Mouse (Mus musculus): ENCODE results near the gene Dhx58.

Dhx58 gene

DNA sequence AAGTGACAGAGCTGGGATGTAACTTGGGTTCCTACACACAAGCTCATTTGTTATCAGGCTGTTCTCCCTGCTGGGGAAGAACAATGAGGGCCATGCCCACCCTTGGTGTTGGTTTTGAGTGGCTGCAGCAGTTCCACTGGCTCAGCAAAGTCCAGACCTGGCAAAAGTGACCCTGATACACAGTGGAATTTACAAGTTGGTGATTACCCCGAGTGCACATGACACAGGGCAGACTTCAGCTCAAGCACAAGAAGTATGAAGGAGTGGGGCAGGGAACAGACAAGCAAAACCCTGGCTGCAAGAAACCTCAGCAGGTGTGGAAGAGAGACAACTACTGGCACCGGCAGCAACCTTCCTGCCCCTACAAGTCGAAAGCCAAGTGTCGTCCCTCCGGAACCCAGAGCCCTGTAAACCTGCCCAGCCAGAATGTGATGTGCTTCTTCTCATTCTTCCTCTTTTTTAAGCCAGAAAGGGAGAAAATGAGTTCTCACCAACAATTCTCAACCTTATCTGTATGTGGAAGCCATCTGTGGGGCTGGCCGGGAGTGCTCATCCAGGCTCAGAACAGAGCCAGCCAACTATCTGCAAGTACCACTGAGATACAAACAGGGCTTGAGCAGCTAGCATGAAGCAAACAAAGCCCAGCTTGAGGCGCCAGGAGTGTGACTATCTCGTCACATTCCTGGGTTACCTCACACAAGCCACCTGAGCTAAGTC, 17.9 kb upstream of the Dhx58 start:
- no peak for DNase-seq (ENCODE audit: extremely low spot score)

DNA sequence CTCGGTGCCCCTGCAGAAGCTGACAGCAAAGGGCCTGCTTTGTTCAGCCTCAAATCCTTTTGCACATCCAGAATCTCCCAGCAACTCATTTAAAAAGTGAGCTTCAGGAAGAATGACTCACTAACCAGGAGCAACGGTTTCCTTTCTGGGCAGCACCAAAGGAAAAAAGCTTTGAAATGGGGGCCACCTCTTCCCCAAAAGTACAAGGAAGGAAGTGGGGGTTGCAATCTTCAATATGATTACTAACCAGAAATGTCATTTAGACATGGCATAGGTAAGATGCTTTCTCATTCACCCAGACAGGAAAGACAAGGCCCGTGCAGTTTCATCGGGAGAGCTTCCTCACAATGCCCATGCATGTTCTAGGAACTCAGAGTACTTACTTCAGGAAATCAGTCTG, 17.2 kb upstream of the Dhx58 start:
- no peak for DNase-seq (ENCODE audit: extremely low spot score)

- DNase-seq (ENCODE audit: extremely low spot score), result no peak
Observed at GRCm38 (mm10) chr11:100720345-100720744, 16.3 kb upstream of the Dhx58 start.

DNA sequence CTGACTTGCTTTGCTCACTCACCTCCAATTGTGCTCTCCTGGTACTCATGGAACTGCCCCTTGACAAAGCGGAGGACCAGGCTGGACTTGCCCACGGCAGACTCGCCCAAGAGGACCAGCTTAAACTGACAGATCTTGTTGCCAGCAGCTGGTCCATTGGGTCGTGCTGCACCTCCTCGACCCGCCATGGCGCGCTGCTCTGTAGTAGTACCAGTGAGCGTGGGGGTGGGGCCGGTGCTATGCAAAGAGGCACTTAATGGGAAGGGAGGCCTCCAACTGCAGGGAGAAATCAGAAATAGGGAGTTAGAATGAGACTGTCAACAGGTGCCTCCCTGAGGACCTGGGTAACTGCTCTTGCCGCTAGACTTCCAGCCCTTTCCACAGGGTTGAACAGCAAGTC, 15.8 kb upstream of the Dhx58 start:
- no peak for DNase-seq (ENCODE audit: extremely low spot score)

- no peak for DNase-seq (ENCODE audit: extremely low spot score)
Observed at GRCm38 (mm10) chr11:100719312-100719711, 15.2 kb upstream of the Dhx58 start.

GRCm38 (mm10) chr11:100718866-100719265, 14.8 kb upstream of the Dhx58 start:
- no peak for DNase-seq (ENCODE audit: extremely low spot score)

DNA sequence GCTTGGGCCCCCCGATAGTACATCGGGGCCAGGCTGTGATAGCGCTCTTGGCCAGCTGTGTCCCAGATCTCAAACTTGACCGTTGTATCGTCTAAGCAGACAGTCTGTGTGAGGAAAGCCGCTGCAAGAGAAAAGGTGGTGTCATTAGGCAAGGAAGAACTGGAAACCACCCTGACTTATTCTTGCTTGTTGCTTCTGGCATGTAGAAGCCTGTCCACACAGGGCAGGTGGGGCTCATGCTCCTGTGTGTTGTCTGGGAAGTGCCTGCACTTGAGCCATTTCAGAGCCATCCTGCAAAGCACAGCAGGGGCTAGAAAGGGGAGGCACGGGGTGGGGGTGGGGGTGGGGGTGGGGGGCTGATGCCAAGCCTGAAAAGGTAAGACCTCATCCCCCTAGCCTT, 14.4 kb upstream of the Dhx58 start:
- no peak for DNase-seq (ENCODE audit: extremely low spot score)

GRCm38 (mm10) chr11:100716649-100717048, 12.6 kb upstream of the Dhx58 start:
- DNase-seq (ENCODE audit: extremely low spot score), result no peak

DNA sequence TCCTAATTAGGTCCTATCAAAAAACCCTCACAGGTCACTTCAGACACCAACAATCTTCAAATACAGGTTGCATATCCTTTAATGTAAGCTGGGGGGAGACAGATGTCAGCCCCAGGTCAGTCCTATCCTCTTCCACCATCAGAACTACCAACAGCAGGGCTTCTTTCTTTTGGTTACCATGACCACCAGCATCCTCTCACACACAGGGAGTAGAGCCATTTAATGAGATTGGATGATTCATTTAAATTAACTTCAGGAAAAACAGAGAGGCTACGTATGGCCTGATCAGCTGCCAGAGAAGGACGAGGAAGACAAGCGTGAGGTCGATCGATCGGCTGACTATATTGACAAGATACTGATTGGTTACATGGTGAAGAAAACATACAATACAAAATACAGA, 10.9 kb upstream of the Dhx58 start:
- DNase-seq (ENCODE audit: extremely low spot score), result no peak

DNA sequence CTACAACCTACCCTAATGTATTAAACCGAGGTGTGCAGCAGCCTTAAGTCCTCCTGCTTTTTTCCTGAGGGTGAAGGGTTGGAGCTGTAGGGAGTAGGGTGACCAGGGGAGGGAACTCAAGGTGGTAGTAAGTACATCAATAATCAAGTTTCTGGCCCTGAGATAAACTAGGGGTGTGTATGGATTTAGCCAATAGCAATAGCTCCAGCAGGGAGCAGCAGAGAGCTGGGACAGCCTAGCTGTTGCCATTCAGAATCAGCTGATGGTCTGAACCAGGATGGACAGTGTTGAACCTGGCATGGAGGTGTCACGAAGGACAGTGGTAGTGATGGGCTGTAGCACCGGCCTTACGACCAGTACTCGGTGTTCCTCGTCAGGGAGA, 10.5 kb upstream of the Dhx58 start:
- DNase-seq (ENCODE audit: extremely low spot score), result peak; percentile 65

DNA sequence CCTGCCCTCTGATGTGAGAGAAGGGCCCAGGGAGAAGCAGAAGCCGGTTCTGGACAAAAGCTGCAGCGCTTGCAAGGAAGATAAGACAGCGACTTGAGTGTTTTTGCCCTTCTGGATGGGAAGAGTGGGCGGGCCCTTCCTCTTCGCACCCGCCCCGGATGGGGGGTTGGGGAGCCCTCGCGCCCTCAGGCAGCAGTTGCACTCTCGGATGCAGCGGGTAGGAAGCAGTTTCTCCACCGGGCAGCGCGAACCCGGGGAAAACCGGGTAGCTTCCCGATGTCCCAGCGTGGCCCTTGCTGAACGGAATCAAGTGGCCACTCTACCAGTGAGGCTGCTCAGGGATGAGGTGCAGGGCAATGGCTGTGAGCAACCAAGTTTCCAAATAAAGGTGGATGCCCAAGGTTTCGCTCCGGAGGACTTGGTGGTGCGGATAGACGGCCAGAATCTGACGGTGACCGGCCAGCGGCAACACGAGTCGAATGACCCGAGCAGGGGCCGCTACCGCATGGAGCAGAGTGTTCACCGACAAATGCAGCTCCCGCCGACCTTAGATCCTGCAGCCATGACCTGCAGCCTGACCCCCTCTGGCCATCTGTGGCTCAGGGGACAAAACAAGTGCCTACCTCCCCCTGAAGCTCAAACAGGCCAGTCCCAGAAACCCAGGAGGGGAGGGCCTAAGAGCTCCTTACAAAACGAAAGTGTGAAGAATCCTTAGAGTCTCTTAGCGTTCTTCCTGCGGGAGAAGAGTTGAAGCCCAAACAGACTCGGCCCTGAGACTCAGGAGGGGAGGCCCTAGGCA, 9.9 kb upstream of the Dhx58 start, which contains the start of gene Hspb9:
Gene Hspb9, plus strand, starts transcription at position 116 of the 799 bp plus-strand sequence.
- DNase-seq (ENCODE audit: extremely low spot score), result peak; percentile 79

GRCm38 (mm10) chr11:100713174-100713573, 9.1 kb upstream of the Dhx58 start:
- DNase-seq (ENCODE audit: extremely low spot score), result peak; percentile 27

- DNase-seq (ENCODE audit: extremely low spot score), result peak; percentile 84
Observed at GRCm38 (mm10) chr11:100711783-100712615, 7.9 kb upstream of the Dhx58 start, which contains the start of gene Kat2a. TSS of gene Kat2a (minus strand) at chr11:100712465.

DNA sequence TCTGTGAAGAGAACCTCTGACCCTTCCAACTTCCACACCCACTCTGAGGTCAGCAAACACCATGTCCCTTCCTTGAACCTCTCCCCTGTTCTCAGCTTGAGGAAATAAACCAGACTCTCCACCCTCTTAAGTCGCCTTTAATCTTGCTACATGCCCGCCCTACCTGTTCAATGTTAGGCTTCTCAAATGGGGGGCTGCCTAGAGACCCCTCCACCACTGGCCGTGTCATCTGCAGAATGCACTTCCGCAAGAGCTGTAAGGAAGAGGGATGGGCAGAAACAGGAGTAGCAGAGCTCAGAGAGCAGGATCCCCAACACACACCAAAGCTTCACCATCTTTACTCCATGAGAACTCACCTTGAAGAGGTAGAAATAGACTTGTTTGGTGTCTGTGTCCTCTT, 6.9 kb upstream of the Dhx58 start:
- no peak for DNase-seq (ENCODE audit: extremely low spot score)

DNA sequence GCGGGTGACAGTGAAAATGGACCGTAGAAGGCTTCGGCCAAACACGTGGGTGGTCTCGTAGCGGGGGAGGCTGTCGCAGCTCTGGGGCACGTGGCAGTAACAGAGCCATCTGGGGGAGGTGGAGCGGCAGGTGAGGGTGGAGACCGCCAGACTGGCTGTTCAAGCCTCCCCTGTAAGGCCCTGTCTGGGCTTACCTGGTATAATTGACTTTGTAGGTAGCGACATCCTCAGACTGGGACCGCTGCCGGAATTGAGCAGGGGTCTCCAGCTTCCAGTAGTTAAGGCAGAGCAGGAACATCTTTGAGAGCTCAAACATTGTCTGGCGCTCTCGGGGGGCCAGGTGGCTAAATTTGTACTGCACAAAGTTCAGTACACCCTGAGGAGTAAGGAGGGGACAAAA, 6.5 kb upstream of the Dhx58 start:
- no peak for DNase-seq (ENCODE audit: extremely low spot score)

- no peak for DNase-seq (ENCODE audit: extremely low spot score)
Observed at GRCm38 (mm10) chr11:100709201-100709810, 5.2 kb upstream of the Dhx58 start.

DNA sequence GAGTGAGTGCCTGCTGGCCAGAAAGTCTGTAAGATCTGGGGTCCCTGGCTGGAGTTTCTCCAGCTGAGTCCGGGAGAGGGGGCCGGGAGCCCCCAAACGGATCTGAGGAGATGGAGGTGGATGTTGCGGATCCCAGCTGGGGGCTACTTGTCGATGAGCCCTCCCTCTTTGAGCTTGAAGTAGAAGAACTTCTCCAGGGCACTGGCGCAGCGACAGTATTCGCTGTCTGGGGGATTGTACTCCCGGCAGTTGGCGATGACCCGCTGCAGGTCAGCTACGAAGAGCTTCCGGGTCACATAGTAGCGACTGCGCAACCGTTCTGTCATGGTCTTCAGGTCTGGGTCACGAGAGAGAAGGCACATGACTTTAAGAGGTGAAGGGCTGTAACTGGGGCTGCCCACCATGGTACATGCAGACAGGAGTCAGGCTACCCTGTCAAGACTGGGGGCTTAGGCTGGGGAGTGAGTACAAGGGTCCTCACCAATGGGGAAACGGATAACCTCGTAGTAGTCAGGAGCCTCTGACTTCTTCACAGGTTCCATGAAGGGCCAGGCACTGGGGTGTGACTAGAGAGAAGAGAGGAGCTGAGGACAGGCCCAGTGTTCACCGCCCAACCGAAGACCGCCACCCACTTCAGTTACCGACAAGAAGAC, 1.1 kb upstream of the Dhx58 start:
- DNase-seq (ENCODE audit: extremely low spot score), result no peak

- DNase-seq (ENCODE audit: extremely low spot score), result no peak
Observed at GRCm38 (mm10) chr11:100703366-100703765, 705 bp downstream of the Dhx58 start.

GRCm38 (mm10) chr11:100702906-100703305, 1.2 kb downstream of the Dhx58 start:
- no peak for DNase-seq (ENCODE audit: extremely low spot score)

DNA sequence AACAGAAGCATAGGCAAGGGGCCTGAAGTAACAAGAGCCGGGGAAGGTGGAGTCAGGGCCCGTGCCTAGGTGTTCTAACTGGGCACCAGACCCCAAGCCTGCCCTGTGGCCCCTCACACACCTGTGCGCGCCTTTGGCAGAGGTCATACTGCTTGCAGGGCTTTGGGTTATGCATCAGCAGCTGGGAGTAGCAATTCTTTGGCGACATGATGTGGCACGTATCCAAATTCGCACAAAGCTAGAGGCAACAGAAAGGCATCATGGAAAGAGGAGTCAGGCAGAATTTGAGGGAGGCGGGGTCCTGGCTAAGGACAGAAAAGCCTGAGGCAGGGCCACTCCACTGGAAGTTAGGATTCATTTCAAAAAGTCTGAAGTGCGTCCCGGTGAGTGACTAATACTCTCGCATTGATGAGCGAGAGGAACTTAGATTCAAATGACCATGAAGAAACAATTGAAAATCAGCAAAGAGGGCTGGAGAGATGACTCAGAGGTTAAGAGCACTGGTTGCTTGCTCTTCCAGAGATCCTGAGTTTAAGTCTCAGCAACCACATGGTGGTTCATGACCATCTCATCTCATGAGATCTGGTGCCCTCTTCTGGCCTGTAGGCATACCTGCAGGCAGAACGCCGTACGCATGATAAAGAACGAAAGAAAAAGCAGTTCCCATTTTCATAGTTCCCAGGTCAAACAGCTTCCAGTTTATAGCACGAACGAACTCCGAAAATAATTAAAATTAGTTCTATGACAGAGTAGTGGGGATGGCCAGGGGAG, 1.8 kb downstream of the Dhx58 start:
- DNase-seq (ENCODE audit: extremely low spot score), result peak; percentile 72

DNA sequence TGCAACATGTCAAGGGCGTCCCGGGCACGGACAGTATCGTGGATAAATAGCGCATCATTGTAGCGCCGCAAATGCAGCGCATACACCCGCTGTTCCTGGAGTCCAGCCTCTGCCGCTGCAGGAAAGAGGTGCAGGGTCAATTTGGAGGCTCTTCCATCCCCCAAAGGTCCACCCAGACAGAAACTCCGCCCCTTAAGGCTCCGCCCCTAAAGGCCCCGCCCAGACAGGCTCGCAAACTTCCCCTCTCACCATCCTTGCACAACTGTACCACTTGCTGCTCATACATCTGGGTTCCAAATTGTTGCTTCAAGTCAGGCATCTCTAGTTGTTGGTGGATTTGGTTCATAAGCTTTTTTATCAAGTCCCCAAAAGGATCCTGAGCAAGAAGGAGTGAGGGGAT, 2.8 kb downstream of the Dhx58 start:
- peak; percentile 67 for DNase-seq (ENCODE audit: extremely low spot score)

Data from embryo, embryonic 9.5 days (tissue).